Mouse (Mus musculus) midbrain, embryonic 10.5 days (tissue): ENCODE measurements around the gene Ccdc78. TPM values are rescaled to one million over a fixed set of nuclear protein-coding genes. Genes with fewer than 3 reads are reported as not detected.

ENCODE experiments used
- DNase-seq: peaks from one replicate; pipeline ENCODE4 v3.0.0-alpha.2; 2017; ENCODE audit warnings: low spot score
- H3K27ac ChIP-seq: fragments of 300-500 bp; sonication (generic); replicated peaks from 2 replicates; pipeline ENCODE4 v1.5.1; 2016; ENCODE audit warnings: mild to moderate bottlenecking
- H3K27me3 ChIP-seq: fragments of 300-500 bp; sonication (generic); 2 replicates; pipeline ENCODE4 v1.6.1; 2016; ENCODE audit warnings: low read depth, mild to moderate bottlenecking; ENCODE audit not compliant: poor library complexity, severe bottlenecking
- H3K36me3 ChIP-seq: fragments of 300-500 bp; sonication (generic); 2 replicates; pipeline ENCODE4 v1.6.1; 2016; ENCODE audit warnings: mild to moderate bottlenecking, moderate library complexity
- H3K4me1 ChIP-seq: fragments of 300-500 bp; sonication (generic); 2 replicates; pipeline ENCODE4 v1.6.1; 2016
- H3K4me3 ChIP-seq: fragments of 300-500 bp; sonication (generic); 2 replicates; pipeline ENCODE4 v1.5.1; 2016; ENCODE audit warnings: mild to moderate bottlenecking, moderate library complexity
- H3K9me3 ChIP-seq: fragments of 300-500 bp; sonication (generic); replicated peaks from 2 replicates; pipeline ENCODE4 v1.6.1; 2016; ENCODE audit warnings: mild to moderate bottlenecking
- WGBS: fragments of 180-500 bp; shearing (Covaris S2); methylation state at CpG from one replicate; pipeline ENCODE4 v1.1.7; 2016; 5-methylcytosine and 5-hydroxymethylcytosine counted together
- polyA plus RNA-seq: library from polyadenylated mRNA; unstranded; fragments of >200 nt; fragmentation: Nextera tagmentation; extraction: Ambion mirVana; gene quantifications from 2 replicates; pipeline ENCODE4 v1.2.1, GENCODE M21; 2016

Gene Ccdc78
- polyA plus RNA-seq, 1 experiment from 2014 or later, result 1.2 TPM

GRCm38 (mm10) chr17:25786781-25787504 is 563 bp downstream of the Ccdc78 start:
- Histone ChIP-seq H3K9me3 (no peaks in the 10 kb centered on the region), H3K27me3 (no peaks in the 10 kb centered on the region), H3K4me1 (peaks cover 49% of the 10 kb centered on the region), H3K4me3 (no peak overlapping the region), H3K36me3 (peaks cover 61% of the 10 kb centered on the region), H3K27ac (no peak overlapping the region)
- no peak for DNase-seq
- WGBS, result 93% methylated on average over 9 of the region's 9 CpGs

DNA sequence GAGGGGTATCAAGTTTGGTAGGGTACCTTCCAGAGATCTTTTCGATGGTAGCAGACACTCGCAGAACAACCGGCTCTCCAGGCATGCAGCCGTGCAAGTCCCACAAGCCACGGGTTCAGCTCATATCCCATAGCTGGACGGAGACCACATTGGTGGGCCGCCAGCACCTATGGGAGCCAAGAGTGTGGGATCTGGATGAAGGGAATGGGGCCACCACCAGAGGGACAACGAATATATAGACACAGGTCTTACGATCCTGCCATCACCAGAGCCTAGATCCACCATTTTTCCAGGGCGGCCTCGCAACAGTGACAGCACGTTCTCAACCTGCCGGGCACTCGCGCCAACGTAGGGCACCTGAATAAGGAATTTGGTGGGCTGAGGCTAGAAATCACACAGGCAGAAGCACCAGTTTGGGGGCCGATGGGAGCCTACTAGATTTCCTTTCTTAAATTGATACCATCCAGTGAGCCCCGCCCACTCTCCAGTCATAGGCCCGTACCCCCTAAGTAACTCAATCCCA is 5.0 kb downstream of the Ccdc78 start:
- WGBS, result 36% methylated on average over 19 of the region's 19 CpGs
- Histone ChIP-seq H3K4me1 (peaks cover 61% of the 10 kb centered on the region), H3K36me3 (peaks cover 60% of the 10 kb centered on the region), H3K27ac (peak overlapping the region; percentile 96), H3K27me3 (no peaks in the 10 kb centered on the region), H3K4me3 (peak overlapping the region; percentile 85), H3K9me3 (no peaks in the 10 kb centered on the region)
- DNase-seq, result peak; percentile 43

GRCm38 (mm10) chr17:25791843-25792527 is 5.6 kb downstream of the Ccdc78 start:
- Histone ChIP-seq H3K27me3 (no peaks in the 10 kb centered on the region), H3K36me3 (peaks cover 57% of the 10 kb centered on the region), H3K4me1 (peaks cover 63% of the 10 kb centered on the region), H3K4me3 (peak overlapping the region; percentile 85), H3K9me3 (no peaks in the 10 kb centered on the region), H3K27ac (peak overlapping the region; percentile 96)
- WGBS, result under 1% methylated on average over 45 of the region's 45 CpGs
- DNase-seq, result peak; percentile 86

- peak within 1 kb of the TSS; percentile 85 for H3K4me3 ChIP-seq
- H3K27me3 ChIP-seq, result no peaks in the 10 kb centered on the region
- WGBS, result 1% methylated on average over 14 of the region's 14 CpGs
- peaks cover 50% of the 10 kb centered on the region for H3K36me3 ChIP-seq
- peaks cover 69% of the 10 kb centered on the region for H3K4me1 ChIP-seq
- DNase-seq, result peak; percentile 70
- H3K27ac ChIP-seq, result peak within 1 kb of the TSS; percentile 96
- H3K9me3 ChIP-seq, result no peaks in the 10 kb centered on the region
Observed at GRCm38 (mm10) chr17:25792615-25793014, 6.2 kb downstream of the Ccdc78 start, which contains the start of gene Fam173a. Gene Fam173a, minus strand, starts transcription at chr17:25792901.

DNA sequence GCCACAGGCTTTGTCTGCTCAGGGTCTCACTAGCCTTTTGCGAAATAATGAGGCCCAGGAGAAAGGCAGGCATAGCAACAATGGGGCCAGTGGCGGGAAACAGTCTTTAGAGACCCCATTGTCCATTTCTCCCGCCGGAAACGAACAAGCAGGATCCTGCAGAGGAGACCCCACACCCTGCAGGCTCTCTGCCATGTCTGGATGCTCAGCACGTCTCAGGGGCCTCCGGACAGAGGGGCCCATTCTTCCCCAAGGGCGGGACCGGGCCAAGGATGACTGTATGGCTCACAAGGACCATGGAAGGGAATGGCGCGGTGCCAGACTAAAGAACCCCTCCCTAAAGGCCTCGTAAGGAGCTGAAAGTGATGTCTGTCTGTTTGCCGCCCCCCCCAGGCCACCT is 7.8 kb downstream of the Ccdc78 start:
- Histone ChIP-seq H3K9me3 (no peaks in the 10 kb centered on the region), H3K27ac (peak overlapping the region; percentile 96), H3K36me3 (peaks cover 36% of the 10 kb centered on the region), H3K4me1 (peaks cover 77% of the 10 kb centered on the region), H3K27me3 (no peaks in the 10 kb centered on the region), H3K4me3 (peak overlapping the region; percentile 85)
- DNase-seq, result peak; percentile 68
- 42% methylated on average over 13 of the region's 13 CpGs for WGBS

GRCm38 (mm10) chr17:25794998-25795397 is 8.6 kb downstream of the Ccdc78 start:
- DNase-seq, result no peak
- peaks cover 28% of the 10 kb centered on the region for H3K36me3 ChIP-seq
- peak overlapping the region; percentile 85 for H3K4me3 ChIP-seq
- H3K27ac ChIP-seq, result peak overlapping the region; percentile 96
- H3K4me1 ChIP-seq, result peaks cover 77% of the 10 kb centered on the region
- H3K27me3 ChIP-seq, result no peaks in the 10 kb centered on the region
- 54% methylated on average over 17 of the region's 17 CpGs for WGBS
- H3K9me3 ChIP-seq, result no peaks in the 10 kb centered on the region

- under 1% methylated on average over 6 of the region's 6 CpGs for WGBS
- H3K27ac ChIP-seq, result peak within 1 kb of the TSS; percentile 96
- no peaks in the 10 kb centered on the region for H3K9me3 ChIP-seq
- peak; percentile 95 for DNase-seq
- peaks cover 74% of the 10 kb centered on the region for H3K4me1 ChIP-seq
- H3K27me3 ChIP-seq, result no peaks in the 10 kb centered on the region
- peak within 1 kb of the TSS; percentile 85 for H3K4me3 ChIP-seq
- H3K36me3 ChIP-seq, result peaks cover 24% of the 10 kb centered on the region
Observed at GRCm38 (mm10) chr17:25795609-25796092, 9.3 kb downstream of the Ccdc78 start, which contains the start of gene AC134908.4. Gene AC134908.4, minus strand, starts transcription at chr17:25795659.

- no peak for DNase-seq
- Histone ChIP-seq H3K27me3 (0 out of 2 replicates have a peak, but pooled peaks cover under 1% of the 10 kb centered on the region), H3K4me1 (peaks cover 67% of the 10 kb centered on the region), H3K27ac (peak overlapping the region; percentile 96), H3K36me3 (peaks cover 24% of the 10 kb centered on the region), H3K4me3 (peak overlapping the region; percentile 85), H3K9me3 (no peaks in the 10 kb centered on the region)
- WGBS, result under 1% methylated on average over 37 of the region's 37 CpGs
Observed at GRCm38 (mm10) chr17:25796211-25796771, 9.9 kb downstream of the Ccdc78 start.

- peak within 1 kb of the TSS; percentile 85 for H3K4me3 ChIP-seq
- peaks cover 24% of the 10 kb centered on the region for H3K36me3 ChIP-seq
- 0% methylated on average over 35 of the region's 35 CpGs for WGBS
- peak; percentile 96 for DNase-seq
- H3K27ac ChIP-seq, result peak within 1 kb of the TSS; percentile 96
- peaks cover 7% of the 10 kb centered on the region; the same call in 1 of the 2 replicates for H3K27me3 ChIP-seq
- H3K9me3 ChIP-seq, result no peaks in the 10 kb centered on the region
- H3K4me1 ChIP-seq, result peaks cover 61% of the 10 kb centered on the region
Observed at GRCm38 (mm10) chr17:25796951-25797369, 10.6 kb downstream of the Ccdc78 start, which contains the start of gene Metrn. Gene Metrn, minus strand, starts transcription at chr17:25797136.

DNA sequence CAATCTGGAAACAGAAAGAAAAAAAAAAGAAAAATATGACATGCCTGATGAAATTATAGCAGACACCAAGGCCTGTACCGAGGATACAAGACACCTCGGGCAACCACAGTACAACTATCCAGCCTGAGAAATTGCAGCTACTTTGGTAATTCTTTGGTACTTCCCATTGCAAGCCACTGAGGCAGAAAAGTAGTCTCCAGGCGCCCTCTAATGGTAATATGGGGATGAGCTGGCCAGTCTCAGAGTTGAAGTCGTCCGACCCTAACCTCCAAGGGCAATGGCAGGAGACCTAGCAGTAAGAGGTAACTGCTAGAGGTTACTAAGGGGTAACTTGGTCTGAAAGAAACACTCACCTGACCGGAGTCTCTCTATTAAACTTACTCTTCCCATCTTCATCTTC is 14.6 kb downstream of the Ccdc78 start:
- WGBS, result 11% methylated on average over 6 of the region's 6 CpGs
- H3K36me3 ChIP-seq, result no peaks in the 10 kb centered on the region
- peak; percentile 75 for DNase-seq
- H3K9me3 ChIP-seq, result no peaks in the 10 kb centered on the region
- no peak overlapping the region for H3K4me3 ChIP-seq
- H3K4me1 ChIP-seq, result peaks cover 44% of the 10 kb centered on the region
- peaks cover 13% of the 10 kb centered on the region; the same call in 1 of the 2 replicates for H3K27me3 ChIP-seq
- no peak overlapping the region for H3K27ac ChIP-seq

GRCm38 (mm10) chr17:25802825-25803517 is 16.6 kb downstream of the Ccdc78 start:
- 13% methylated on average over 10 of the region's 10 CpGs for WGBS
- H3K4me3 ChIP-seq, result peak overlapping the region; percentile 38

GRCm38 (mm10) chr17:25806507-25806906 is 20.1 kb downstream of the Ccdc78 start:
- no peaks in the 10 kb centered on the region for H3K9me3 ChIP-seq
- H3K27ac ChIP-seq, result no peak overlapping the region
- WGBS, result 88% methylated on average over 4 of the region's 4 CpGs
- peaks cover 59% of the 10 kb centered on the region for H3K4me1 ChIP-seq
- H3K36me3 ChIP-seq, result no peaks in the 10 kb centered on the region
- H3K27me3 ChIP-seq, result peaks cover 49% of the 10 kb centered on the region
- H3K4me3 ChIP-seq, result no peak overlapping the region
- no peak for DNase-seq

More at GRCm38 (mm10) chr17:25802825-25803517, 16.6 kb downstream of the Ccdc78 start:
- Histone ChIP-seq H3K27me3 (peaks cover 21% of the 10 kb centered on the region), H3K36me3 (no peaks in the 10 kb centered on the region), H3K9me3 (no peaks in the 10 kb centered on the region), H3K27ac (peak overlapping the region; percentile 89), H3K4me1 (peaks cover 32% of the 10 kb centered on the region)
- peak; percentile 95 for DNase-seq
